Mouse (Mus musculus): ENCODE measurements around the gene Csmd2.
A peak's percentile ranks its signal among the peaks of the same experiment; 100 is the strongest.

Csmd2 gene

DNA sequence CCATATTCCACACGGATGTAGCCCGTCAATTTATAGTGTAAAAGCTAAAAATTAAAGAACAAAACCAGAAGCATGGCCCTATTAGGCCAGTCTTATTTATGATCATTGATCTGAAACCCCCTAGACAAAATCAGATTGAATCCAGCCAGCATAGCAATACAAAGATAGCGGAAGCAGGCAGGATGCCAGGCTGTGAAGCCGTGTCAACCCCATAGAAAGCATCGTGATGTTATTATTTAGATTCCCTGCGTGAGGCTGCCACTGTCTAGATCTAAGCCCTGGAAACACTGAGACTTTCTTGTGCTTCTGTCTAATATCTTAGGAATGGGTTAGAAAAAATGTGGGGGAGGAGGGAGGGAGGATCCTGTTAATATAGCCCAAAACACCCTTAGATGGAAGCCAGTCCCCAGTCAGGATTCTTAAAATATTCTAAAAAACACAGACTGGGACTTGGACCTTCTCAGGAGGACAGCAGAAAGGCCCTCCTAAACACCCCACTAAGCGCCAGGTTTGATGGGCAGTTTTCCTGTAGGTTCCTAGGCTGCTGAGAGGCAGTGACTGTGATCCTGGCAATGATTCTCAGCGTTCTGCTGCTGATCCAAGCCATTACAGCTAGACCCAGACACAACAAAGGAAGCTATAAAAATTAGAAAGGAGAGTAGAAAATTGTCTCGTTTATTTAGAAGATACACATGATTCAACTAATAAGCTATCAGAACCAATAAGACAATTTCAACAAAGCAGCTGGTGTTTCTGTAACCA lies 419.6 kb downstream of the Csmd2 start:
- no peak for DNase-seq (ENCODE audit: low spot score in 2 of 2)

DNA sequence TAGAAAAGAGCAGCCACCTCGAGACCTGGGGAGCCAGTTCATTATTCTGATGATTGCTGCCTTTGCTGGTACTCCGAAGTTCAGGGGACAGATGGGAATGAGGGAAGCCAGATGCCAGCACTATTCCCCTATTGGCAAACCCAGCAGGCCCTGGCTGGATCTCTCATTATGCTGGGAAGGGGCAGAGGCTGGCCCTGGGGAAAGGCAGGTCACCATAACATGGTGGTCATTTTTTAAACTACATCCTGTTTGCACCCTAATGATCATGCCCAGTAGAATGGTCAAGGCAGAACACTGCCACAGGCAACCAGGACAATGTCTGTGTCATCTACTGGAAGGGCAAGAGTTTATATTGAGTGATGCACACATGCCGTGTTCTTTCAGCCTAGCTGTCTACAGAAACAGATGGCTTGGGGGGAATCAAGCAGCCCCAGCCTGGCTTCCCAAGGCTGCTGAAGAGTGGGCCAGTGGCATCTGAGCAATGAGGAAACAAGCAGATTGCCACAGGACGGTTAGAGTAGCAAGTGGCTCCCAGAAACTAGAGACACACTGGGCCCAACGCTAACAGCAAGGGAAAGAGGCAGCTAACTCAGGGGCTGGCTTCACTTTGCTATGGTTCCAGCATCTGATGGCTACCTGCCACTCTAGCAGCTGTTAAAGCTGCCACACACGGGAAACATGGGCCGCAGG lies 424.4 kb downstream of the Csmd2 start:
- DNase-seq (ENCODE audit: low spot score in 2 of 2), result no peak

DNA sequence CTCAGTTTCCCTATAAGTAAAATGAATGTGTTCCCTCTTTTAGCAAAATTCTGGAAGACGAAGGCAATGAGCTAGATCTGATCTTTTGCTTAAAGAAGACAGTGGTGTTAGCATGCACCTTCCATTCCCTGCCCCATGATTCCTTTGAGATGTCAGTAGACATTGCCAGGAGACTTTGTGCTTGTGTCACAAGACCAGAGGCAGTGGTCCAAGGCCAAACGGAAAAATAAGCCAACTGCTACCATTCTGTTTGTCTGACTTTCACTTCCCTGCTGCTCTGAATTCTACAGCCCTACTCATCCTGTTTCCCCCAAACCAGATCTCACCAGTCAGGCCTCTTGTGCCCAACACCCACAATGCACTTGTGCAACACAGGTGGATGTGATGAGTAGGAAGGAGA lies 427.1 kb downstream of the Csmd2 start:
- DNase-seq (ENCODE audit: low spot score in 2 of 2), result no peak

DNA sequence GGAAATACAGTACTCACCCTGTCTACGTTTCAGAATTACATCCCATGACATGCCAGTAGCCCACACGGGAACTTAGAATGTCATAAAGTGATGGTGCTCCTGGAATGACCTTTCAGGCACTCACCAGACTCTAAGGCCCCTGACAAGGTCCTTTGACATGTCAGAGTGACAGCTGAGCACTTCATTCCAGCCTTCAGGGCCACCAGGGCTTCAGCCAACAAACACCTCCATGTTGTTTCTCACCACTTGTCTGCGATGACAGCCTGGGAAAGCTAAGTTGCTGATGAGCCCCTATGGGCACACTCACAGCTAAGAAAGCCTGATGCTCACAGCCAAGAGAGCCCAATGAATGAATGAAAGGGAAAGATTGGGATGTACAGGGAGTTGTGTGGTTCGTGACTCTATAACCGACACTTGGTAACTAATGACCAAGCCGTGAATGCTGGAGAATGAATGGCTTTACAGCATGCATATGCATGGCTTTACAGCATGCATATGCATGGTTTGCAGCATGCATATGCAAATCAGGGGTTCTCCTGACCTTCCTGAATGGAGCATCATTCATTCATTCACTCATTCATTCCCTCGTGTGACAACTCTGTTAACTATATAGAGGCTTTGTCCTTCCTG lies 432.4 kb downstream of the Csmd2 start:
- no peak for DNase-seq (ENCODE audit: low spot score in 2 of 2)

- no peak for DNase-seq (ENCODE audit: low spot score in 2 of 2)
These were observed 434.8 kb downstream of the Csmd2 start for GRCm38 (mm10) chr4:128422486-128422885.

DNA sequence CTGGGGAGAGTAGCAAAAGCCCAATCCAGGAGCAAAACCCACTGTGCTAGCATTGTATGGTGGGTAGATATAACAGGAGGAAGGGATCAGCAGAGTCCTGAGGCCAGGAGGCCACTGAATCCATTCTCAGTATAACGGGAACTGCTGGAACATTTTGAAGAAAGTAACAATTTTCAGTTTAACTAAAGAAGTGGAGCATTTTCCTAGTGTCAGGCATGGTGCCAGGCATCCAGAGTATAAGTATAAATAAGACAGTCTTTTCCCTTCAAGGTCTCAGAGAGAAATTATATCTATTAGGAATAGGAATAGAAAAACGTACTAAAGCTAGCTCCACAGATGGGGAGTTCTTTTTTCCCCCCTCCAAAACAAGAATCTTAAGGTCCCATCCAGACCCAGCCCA lies 437.7 kb downstream of the Csmd2 start:
- no peak for DNase-seq (ENCODE audit: low spot score in 2 of 2)

GRCm38 (mm10) chr4:128427261-128428030 lies 439.8 kb downstream of the Csmd2 start:
- DNase-seq (ENCODE audit: low spot score in 2 of 2), result no peak

GRCm38 (mm10) chr4:128428303-128429107 lies 440.8 kb downstream of the Csmd2 start:
- DNase-seq (ENCODE audit: low spot score in 2 of 2), result no peak

DNA sequence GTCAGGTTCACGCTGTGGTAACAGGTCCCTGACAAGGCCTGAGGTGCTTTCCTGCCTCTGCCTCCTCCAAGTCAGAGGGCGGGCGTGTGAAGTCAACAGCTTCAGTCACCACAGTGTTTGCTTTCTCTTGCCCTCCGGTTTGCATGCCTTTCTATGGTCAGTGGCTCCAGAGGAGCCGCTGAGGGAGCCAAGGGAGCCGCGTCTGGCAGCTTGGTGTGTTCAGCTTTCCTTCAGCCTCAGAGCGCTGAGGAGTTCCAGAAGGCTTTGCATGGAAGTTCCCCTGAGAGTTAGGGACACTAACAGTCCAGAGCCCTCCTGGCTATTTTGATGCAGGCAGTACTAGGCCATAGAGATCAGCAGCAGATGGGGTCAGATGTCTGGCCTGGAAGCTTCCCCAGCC lies 441.9 kb downstream of the Csmd2 start:
- DNase-seq (ENCODE audit: low spot score in 2 of 2), result no peak

GRCm38 (mm10) chr4:128440550-128440949 lies 452.9 kb downstream of the Csmd2 start:
- no peak for DNase-seq (ENCODE audit: low spot score in 2 of 2)

GRCm38 (mm10) chr4:128441228-128441627 lies 453.6 kb downstream of the Csmd2 start:
- DNase-seq (ENCODE audit: low spot score in 2 of 2), result no peak

- DNase-seq (ENCODE audit: low spot score in 2 of 2), result no peak
These were observed 455.1 kb downstream of the Csmd2 start for GRCm38 (mm10) chr4:128442791-128443190.

GRCm38 (mm10) chr4:128445514-128446260 lies 458.0 kb downstream of the Csmd2 start:
- DNase-seq (ENCODE audit: low spot score in 2 of 2), result no peak

- no peak for DNase-seq (ENCODE audit: low spot score in 2 of 2)
These were observed 461.3 kb downstream of the Csmd2 start for GRCm38 (mm10) chr4:128448831-128449431.

GRCm38 (mm10) chr4:128450137-128450536 lies 462.5 kb downstream of the Csmd2 start:
- no peak for DNase-seq (ENCODE audit: low spot score in 2 of 2)

- peak; percentile 66 to 68 for DNase-seq (ENCODE audit: low spot score in 2 of 2)
These were observed 463.3 kb downstream of the Csmd2 start for GRCm38 (mm10) chr4:128450974-128451373.

DNA sequence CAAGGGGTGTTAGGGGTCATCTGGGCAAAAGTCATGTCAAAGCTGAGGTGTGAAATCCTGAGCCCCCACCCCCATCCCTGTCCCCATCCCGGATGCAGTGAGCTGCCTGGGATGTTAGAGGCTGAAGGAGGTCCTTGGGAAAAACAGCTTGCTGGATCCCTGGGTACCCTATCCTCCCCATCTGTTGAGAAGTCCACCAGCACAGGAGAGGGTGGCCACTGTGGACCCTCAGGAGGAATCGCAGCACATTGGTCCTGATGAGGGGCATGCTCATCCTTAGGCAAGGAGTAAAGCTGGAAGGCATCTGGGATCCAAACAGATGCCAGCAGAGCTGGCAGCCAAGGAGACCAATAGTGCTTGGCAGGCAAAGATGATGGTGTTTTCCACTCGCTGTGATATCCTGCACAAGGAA lies 463.7 kb downstream of the Csmd2 start:
- no peak for DNase-seq (ENCODE audit: low spot score in 2 of 2)

DNA sequence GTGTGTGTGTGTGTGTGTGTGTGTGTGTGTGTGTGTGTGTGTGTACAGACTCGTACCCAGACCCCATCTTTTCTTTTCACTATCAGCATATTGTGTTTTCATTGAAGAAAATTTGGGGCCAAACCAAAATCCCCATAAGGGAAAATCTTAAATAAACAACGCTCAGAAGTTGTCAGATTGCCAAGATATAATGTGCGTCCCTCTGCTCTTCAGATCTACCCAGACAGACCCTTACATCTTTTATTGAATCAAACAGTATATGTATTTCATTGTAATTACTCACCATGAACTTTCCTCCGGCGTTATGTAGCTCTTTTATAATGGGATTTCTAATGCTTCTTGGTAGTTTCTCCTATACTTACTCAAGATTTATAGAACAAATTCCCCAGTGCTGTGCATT lies 479.1 kb downstream of the Csmd2 start:
- no peak for DNase-seq (ENCODE audit: low spot score in 2 of 2)

DNA sequence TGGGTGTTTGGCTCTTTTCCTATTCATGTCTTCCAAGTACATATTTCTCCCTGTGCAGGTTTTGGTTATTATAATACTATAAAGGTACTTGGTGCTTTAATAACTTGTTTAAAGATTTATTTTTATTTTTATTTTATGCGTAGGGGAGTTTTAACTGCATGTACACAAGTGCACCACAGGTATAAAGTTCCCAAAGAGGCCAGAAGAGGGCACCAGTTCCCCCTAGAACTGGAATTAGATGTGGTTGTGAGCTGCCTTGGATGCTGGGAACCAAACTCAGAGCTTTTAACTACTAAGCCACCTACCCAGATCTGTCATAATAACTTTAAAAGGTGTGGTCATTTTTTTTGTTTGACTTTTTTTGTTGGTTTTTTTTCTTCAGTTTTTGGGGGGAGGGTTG lies 480.4 kb downstream of the Csmd2 start:
- DNase-seq (ENCODE audit: low spot score in 2 of 2), result no peak

DNA sequence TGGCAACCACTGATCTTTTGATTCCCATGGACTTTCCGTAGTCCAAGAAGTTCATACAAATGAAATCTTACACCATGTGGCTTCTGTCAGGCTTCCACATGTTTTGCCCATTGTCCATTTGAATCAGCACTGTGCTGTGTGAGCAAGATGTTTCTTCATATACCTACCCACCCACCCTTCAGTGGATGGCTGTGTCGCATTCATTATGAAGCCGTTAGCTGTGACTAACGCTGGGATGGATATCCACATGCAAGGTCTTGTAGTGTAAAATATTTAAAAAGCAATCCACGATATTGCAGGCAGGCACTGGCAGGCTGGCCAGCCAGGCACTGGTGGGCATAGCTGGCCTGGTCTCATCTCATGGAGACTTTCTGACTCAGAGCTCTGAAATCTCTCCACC lies 488.6 kb downstream of the Csmd2 start:
- no peak for DNase-seq (ENCODE audit: low spot score in 2 of 2)
